Mouse (Mus musculus) urinary bladder, adult 2 months (tissue): ENCODE measurements around the gene Phospho1. TPM values are rescaled to one million over a fixed set of nuclear protein-coding genes. Genes with fewer than 3 reads are reported as not detected.

Experiments used
- DNase-seq: peaks from one replicate; pipeline ENCODE4 v3.0.0; 2022; ENCODE audit warnings: low spot score
- polyA plus RNA-seq: library from polyadenylated mRNA; depleted of rRNA; stranded (reverse); fragments of >200 nt; gene quantifications from 2 replicates; pipeline ENCODE4 v1.2.3, GENCODE M21; 2012

The Phospho1 gene
- polyA plus RNA-seq, 1 experiment, result 33.2 TPM

DNA sequence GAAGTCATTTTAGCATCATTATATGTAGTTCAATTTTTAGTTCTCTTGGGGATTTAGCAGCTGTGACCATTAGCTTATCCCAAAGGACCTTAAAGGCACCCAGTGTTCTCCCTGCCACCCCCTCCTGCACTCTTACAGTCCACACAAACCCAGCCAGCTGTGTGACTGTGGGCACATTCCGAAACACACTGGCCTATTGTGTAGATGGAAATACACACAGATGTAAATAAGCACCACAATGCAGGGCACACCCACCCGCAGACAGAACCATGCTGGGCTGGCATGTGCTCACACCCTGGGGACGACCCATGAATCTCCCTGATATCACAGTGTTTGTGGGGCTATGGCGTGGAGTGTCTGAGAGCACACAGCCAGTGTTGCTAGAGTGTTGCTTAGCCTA lies 12.1 kb upstream of the Phospho1 start:
- no peak for DNase-seq

DNA sequence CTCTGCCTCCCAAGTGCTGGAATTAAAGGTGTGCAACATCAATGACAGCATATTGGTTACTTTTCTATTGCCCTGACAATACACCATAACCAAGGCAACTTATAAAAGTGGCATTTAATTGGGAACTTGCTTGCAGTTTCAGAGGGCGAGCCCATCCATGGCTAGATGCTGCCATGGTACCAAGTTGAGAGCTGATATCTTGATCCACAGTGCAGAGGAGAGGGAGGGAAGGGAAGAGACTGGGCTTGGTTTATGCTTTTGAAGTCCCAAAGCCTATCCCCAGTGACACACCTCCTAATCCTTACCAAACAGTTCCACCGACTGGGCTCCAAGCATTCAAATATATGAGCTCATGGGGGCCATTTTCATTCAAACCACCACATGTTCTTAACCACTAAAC lies 10.2 kb upstream of the Phospho1 start:
- no peak for DNase-seq

DNA sequence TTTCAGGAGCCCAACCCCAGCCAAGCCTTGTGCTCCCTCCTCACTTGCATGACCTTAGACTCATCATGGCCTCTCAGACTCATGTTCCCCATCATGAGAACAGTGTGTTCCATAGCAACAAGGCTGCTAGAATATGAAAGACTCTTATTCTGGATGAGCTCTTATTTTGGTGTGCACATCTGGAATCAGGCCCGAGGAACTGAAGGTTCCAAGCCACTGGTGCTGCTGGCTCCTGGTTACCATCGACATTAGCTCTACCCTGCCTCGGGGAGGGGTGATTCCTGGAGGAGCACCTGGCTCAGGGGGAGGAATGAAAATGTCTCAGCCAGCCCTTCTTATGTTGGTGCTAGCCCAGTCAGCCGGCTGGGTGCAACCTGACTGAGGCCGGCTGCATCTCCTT lies 9.4 kb upstream of the Phospho1 start:
- no peak for DNase-seq

DNA sequence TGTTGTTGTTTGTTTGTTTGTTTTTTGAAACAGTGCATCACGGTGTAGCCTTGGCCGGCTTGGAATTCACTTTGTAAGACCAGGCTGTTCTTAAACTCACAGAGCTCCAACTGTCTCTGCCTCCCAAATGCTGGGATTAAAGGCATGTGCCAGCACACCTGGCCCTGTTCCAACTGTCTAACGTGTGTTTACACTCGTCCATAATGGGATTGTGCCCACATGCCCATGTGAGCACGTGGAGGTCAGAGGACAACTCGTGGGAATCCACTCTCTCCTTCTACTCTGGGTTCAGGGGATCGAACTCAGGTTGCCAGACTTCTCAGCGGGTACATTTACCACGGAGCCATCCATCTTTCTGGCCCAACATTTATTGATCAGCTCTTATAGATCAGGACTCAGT lies 8.9 kb upstream of the Phospho1 start:
- DNase-seq, result no peak

DNA sequence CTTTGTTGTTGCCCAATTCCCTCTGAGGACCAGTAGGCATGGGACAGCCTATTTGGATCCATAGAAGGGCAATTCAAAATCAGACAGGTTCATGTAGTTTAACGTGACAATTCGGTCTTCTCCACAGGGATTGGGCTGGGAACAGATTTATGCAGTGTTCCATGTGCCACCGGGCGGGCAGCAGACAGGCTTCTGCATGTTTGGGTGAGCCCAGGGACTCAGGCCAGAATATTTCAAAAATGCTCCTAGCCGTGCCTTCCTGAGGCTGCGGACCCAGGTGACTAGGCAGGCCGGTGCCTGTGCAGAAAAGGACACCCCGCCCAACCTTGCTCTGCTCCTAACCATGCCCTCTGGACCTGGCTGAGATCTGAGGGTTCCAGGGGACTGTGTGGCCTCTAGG lies 5.2 kb upstream of the Phospho1 start:
- DNase-seq, result no peak

DNA sequence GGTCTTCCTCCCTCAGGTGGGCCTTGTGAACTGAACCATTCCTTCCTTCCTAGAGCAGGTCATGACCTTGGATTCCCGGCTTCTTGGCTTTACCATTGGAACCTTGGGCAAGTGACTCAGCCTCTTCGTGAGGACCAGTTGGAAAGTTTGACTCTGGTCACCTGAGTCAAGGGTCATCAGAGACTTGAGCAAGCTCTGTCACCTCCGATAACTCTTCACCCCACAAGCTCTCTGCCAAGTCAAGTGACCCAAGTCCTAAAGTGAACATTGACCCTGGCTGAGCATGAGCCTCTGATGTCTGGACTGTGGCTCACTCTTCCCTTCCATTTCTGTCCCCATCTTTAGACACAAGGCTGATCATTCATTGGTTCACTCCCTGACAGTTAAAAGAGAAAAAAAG lies 2.8 kb upstream of the Phospho1 start:
- DNase-seq, result no peak

DNA sequence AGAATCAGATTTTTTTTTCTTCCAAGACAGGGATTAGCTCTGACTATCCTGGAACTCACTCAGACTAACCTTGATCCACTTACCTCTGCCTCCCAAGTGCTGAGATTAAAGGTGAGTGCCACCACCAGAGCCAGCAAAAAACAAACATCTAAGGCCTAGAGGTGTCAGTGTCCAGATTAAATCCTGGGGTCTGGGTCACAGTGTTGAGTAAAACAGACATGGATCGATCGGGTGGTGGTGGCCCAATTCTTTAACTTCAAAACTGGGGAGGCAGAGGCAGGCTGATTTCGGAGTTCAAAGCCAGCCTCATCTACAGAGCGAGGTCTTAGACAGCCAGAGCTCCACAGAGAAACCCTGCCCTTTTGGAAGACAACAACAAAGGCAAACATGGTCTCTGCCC lies 1.9 kb upstream of the Phospho1 start:
- no peak for DNase-seq

DNA sequence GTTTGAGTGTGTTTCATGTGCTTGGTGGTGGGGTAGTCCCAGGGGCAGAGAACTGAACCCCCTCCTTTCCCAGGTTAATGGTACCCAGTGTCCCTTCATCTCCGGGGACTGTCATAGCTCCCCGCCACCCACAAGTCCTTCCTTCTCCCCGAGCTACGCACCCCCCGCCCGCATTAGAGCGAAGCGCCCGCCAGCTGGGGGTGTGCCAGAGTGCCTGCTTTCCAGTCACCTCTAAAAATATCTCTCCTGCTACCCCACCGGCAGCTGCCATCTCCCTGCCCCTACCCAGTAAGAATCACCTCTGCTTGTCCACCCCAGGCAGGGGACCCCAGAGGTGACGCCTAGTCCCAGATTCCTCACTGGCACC lies 561 bp downstream of the Phospho1 start:
- no peak for DNase-seq

DNA sequence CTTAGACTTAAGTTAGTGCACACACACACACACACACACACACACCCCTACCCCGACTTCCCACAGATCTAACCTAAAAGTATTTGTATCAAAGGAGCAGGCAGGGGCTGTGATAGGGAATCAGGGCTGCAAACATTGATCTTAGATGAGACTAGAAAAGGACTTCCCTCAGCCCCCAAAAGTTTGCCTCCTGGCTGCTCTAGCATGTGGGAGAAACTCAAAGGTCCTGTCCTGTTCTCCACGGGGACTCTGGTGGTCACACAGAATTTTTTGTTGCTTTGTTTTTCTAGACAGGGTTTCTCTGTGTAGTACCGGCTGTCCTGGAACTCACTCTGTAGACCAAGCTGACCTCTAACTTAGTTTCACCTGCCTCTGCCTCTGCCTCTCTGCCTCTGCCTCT lies 1.3 kb downstream of the Phospho1 start:
- DNase-seq, result no peak

DNA sequence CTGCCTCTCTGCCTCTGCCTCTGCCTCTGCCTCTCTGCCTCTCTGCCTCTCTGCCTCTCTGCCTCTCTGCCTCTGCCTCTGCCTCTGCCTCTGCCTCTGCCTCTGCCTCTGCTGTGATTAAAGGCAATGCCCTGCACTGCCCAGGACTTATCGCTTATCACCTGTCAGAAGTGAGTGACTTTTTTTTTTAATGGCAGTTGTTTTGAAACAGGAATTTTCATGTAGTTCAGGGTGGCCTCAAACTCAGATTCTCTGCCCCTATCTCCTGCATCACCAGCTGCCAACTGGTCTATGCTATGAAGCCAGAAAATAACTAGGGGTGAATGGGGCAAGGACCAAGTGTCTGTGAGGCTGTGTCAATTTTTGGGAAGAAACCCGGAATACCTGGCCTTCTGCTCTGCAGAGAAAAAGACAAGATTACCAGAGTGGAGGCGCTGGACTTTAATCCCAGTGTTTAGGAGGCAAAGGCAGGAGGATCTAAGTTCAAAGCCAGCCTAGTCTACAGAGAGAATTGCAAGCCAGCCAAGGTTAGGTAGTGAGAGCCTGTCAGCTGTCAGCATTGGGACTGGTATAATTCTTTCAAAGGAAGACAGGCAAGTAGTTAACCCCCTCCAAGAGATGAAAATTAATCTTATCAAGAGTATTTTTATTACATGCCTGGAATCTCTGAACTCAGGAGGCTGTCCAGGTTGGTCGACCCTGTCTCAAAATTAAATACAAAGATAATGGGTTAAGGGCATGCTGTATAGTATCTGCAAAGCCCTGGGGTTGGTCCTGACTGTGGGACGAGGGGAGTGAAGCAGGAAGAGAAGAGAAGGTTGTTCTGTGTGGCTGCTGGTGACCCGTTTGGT lies 2.2 kb downstream of the Phospho1 start:
- no peak for DNase-seq

DNA sequence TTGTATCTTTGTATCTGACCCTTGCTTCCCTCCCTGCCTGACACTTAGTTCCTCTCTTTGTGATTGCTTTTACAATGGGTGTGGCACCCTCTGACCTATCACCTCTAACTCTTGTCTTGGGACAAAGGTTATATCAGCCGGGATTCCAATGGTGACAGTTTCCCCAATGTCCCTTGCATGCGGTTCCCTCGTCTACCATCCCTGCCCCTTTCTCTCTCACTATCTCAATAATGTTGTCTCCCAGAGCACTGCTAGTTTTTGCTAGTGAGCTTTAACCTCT lies 2.8 kb downstream of the Phospho1 start:
- no peak for DNase-seq

DNA sequence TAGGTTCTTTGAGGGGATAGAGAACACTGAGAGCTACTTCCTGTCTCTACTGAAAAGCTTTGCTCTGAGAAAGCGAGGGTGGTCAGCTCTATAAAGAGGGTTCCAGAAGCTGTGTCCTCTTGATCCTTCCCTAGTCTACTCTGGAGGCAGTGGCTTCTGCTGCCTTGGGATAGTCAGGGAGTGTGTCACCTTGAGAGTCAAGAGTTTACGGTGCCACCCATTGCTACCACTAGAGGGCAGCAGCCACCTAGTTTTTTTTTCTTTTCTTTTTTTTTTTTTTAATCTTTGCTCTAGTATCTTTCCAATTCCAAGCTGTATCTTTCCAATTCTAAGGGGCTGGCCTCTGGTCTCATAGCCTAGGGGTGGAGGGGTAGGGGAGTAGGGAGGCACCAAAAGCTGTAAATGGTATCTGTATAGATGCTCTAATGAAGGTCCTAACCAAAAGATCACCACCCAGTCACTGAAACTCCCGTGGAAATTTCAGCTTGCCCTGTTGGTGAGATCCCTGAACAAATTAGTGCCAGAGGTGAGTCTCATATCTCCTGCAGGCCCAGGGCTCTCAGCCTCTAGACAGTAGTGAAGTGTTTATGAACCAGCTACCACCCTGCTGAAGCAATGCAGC lies 3.3 kb downstream of the Phospho1 start:
- DNase-seq, result no peak

DNA sequence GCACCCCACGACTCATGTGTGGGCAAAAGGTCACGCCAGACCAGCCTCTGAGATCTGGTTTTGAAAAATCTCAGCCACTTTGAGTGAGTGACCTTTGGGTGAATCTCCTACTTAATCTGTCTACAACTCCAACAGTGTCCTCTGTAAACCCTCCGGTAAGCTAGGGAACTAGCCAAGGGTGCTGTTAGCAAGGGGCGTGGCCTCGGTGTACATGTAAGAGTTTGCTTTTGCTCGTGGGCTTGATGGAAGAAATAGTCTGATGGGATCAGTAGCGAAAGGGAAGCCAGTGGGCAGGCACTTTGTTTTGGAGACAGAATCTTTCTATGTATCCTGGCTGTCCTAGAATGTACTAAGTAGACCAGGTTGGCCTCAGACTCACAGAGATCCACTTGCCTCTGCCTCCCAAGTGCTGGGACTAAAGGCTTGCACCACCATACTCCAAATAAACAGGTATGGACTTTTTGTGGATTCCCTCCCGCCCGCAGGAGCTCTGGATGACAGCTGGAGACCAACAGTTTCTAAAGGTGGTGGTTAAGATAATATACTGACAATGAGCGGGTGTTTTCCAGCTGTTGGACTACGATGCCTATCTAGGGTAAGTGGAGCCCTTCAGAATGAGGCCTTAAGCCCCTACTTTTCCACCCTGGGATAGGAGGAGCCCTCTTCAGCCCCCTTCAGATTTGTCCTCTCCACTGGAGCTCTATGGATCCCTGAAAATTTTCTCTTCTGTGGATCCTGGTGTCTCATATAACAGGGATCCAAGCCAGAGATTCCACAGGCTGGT lies 4.1 kb downstream of the Phospho1 start:
- DNase-seq, result no peak

DNA sequence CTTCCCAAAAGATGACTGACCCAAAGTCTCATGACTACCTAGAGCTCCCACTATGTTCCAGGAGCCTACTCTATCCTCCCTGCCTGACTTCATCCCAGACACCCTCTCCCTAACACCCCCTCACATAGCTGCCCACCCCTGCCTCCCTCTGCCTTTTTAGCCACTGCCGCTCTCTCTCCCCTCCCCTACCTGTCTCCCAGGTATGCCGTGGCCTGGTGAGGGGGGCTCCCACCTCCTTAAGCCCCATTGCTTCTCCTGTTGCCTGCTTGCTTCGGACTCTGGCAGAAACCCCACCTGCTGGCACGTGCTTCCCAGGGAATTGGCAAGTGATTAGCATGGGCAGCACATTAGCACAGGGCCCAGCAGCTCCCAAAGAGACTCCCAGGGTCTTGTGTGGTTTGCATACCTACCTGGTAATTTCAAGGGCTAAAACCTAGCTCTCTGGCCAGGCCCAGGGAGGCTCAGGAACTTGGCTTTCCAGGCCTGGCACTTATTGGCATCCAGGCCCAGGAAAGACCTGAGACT lies 5.3 kb downstream of the Phospho1 start:
- no peak for DNase-seq

DNA sequence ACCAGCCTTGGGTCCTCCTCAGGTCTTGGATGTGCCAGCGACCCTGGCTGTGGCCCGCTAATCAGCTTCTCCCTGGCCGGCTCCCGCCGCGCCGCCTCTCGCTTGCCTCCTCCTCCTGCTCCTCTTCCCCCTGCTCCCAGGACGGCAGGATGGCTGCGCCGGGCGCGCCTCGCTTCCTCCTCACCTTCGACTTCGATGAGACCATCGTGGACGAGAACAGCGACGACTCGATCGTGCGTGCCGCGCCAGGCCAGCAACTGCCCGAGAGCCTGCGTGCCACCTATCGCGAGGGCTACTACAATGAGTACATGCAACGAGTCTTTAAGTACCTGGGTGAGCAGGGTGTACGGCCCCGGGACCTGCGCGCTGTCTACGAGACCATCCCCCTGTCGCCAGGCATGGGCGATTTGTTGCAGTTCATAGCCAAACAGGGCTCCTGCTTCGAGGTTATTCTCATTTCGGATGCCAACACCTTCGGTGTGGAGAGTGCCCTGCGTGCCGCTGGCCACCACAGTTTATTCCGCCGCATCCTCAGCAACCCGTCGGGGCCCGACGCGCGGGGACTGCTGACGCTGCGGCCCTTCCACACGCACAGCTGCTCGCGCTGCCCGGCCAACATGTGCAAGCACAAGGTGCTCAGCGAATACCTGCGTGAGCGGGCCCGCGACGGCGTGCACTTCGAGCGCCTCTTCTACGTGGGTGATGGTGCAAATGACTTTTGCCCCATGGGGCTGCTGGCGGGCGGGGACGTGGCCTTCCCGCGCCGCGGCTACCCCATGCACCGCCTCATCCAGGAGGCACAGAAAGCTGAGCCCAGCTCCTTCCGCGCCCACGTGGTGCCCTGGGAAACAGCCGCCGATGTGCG lies 6.3 kb downstream of the Phospho1 start:
- DNase-seq, result no peak

DNA sequence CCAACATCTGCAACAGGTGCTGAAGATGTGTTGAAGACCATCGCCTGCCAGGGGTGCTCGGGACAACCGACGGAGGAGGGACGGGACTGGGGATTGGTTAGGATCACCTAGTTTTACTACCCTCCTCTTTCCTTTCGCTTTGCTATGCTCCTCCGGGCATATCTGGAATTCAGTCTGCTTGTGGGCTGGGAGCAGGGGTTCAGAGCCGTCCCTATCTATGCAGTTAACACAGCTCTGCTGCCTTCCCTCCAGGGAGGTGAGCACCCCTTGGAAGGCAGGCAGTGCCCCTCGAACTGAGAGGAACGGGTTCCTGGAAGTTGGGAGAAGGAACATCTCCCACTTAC lies 6.9 kb downstream of the Phospho1 start:
- no peak for DNase-seq

DNA sequence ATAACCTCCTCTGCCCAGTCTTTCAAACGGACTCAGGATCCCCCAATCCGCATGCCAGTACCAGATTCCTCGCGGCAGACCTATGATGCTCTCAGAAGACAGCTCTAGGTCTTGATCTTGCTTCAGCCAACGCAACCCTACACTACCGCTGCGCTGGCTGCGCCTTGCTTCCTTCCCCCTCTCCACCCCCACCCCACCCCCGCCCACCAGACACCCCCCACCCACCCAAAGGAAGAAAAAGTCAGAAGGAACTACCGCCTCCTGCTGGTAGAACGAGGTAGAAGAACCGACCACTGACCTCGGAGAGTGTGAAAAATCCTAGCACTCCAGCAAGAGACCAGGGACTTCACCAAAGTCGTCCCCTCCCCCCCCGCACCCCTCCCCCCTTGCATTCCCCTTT lies 7.3 kb downstream of the Phospho1 start:
- no peak for DNase-seq

DNA sequence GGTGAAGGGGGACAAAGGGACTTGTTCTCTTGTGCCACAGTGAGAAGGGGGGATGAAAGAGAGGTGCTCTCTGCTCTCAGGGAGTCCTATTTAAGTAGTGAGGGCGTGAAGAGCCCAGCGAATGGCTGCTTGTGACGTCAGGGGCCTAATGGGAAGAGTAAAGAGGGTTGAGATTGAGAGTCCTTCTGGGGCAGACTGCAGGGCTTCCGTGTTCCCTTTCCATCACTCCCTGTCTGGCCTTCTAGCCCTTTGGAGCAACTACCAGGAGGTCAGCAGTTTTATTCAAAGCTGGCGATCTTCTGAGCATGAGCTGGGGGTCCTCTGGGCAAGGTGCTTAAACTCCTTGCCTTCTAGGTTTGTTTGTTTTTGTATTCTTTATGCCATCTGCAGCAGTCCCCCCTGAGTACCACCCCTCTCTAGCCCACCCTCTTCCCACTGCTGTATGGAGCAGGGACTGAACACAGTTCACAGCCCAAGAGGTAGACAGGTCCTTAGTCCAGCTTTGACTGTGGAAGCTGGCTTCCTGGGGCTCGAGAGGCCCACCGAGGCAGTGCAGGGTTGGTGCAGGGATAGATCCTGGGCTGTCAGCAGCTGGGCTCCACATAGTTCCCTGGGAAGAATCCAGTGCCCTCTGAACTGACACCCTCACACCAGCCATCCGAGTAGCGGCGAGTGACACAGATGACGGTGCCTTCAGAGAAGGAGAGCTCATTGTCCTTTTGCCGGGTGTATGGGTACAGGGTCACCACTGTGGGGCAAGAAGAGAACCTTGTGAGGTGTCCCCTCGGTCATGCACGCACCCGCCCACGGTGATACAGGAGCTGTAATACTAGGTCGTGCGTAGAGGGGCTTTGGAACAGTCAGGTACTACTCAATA lies 8.1 kb downstream of the Phospho1 start:
- no peak for DNase-seq

DNA sequence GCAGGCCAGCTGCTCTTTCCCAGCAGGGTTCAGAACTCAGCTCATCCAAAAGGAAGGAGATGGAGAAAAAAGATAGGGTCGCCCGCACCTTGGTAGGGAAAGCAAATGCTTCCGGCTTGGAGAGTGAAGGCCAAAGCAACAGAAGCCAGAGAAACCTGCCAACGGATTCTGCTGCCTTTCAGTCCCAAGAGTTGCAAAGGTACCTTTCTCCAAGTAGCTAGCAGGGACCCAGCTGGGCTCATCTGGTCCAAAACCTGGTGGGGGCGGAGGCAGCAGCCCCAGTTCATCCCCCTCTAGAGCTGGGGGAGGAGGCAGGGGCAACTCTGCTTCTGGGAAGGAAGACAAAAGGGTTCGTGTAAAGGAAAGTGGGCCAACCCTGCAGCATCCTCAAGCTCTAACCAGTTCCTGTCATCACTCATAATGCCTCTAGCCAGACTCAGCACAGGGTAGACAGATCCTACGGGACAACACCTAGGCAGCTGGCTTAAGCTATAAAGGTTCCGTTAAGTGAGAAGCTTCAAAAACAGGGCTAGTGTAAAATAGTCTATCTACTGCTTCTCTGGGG lies 8.8 kb downstream of the Phospho1 start:
- DNase-seq, result no peak

DNA sequence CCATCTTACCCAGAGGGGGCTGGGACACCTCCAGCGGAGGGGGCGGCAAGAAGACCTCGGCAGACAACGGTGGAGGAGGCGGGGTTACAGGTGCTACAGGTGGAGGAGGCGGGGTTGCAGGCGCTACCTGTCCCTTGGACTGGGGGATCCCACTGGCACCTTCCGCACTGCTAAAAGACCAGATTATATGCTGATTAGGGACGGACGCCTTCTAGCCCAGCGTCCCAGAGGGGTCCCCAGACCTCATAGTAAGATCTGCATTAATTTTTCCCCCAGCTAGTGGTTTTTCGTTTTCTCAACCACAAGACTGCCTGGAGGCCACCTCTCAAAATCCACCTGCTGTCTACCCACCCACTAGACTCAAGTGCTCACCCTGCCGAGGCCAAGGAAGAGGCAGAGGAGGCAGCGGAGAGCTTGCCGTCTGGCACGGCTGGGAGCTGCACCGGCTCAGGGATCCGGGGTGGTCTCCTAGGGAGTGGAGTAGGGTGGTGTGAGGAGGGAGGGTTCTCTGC lies 9.4 kb downstream of the Phospho1 start:
- no peak for DNase-seq
